Comparison of ENCODE assay signal across 8 mouse cellular contexts in the genomic region with DNA sequence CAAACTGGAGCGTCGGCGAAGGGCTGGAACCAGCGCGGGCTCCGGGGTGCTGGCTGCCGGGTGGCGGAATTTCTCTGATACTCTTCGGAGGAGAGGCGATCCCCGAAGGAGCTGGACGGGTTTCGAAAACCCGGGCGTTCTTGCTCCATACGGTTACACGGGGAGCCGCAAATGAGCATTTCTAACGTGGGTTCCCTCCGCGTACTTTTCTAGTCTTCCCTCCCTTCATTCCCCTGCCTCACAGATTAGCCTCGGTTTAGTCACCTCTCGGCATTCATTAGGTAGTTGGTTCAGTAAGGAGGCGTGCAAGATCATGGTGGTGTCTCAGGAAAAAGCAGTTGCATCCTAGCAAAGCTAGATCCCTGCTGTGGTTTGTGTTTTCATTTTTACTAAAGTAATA. TPM values are rescaled to one million over a fixed set of nuclear protein-coding genes. Genes with fewer than 3 reads are reported as not detected.
DNase-seq lines count a peak whose midpoint lies in the region; ATAC-seq and TF ChIP-seq lines count a peak whose summit lies in the region.

No protein-coding gene starts in this region.

- peak overlapping the region; percentile 80 for H3K4me3 ChIP-seq in heart, embryonic 11.5 days (ENCODE audit: low read depth, low read length)
- H3K4me3 ChIP-seq in E14TG2a.4 (replicated peaks; ENCODE audit: low read length) (peak overlapping the region; percentile 96), macrophage (ENCODE audit: inconsistent target) (peak overlapping the region; percentile 81)
- H3K4me3 ChIP-seq in forebrain, embryonic 15.5 days, result peak overlapping the region; percentile 77

- H3K9ac ChIP-seq in heart, embryonic 11.5 days (ENCODE audit: low read depth, low read length), result peak overlapping the region; percentile 93
- H3K9ac ChIP-seq in forebrain, embryonic 15.5 days (replicated peaks), result peak overlapping the region; percentile 89

- 0% methylated on average over 24 of the region's 24 CpGs for WGBS in heart, embryonic 11.5 days (ENCODE audit: insufficient replicate concordance)
- WGBS in forebrain, embryonic 15.5 days, result under 1% methylated on average over 24 of the region's 24 CpGs
- 1% methylated on average over 18 of the region's 24 CpGs for WGBS in macrophage (ENCODE audit: missing documents)

- no peaks in the 10 kb centered on the region for H3K27me3 ChIP-seq in heart, embryonic 11.5 days (ENCODE audit: control insufficient read depth, insufficient read depth, low read length)
- H3K27me3 ChIP-seq in E14TG2a.4 (ENCODE audit: insufficient read depth, low read length), result no peaks in the 10 kb centered on the region
- H3K27me3 ChIP-seq in forebrain, embryonic 15.5 days, result no peaks in the 10 kb centered on the region

- TF ChIP-seq CTCF in E14TG2a.4 (conservative IDR thresholded peaks at IDR 0.05; ENCODE audit: low read length), result no peak

- intact Hi-C loops in heart, postnatal 10 days (cut with DNase I), result no loop called here

- peaks cover 6% of the 10 kb centered on the region; the same call in 1 of the 2 replicates for H3K36me3 ChIP-seq in heart, embryonic 11.5 days (ENCODE audit: control insufficient read depth, insufficient read depth, low read length)
- H3K36me3 ChIP-seq in E14TG2a.4 (ENCODE audit: insufficient read depth, low read length) (peaks cover 42% of the 10 kb centered on the region), macrophage (ENCODE audit: inconsistent target) (0 out of 2 replicates have a peak, but pooled peaks cover 8% of the 10 kb centered on the region)
- H3K36me3 ChIP-seq in forebrain, embryonic 15.5 days, result peaks cover 25% of the 10 kb centered on the region

- H3K9me3 ChIP-seq in heart, embryonic 11.5 days (replicated peaks; ENCODE audit: control insufficient read depth, low read length), result no peaks in the 10 kb centered on the region
- H3K9me3 ChIP-seq in E14TG2a.4 (ENCODE audit: low read length), result no peaks in the 10 kb centered on the region
- no peaks in the 10 kb centered on the region for H3K9me3 ChIP-seq in forebrain, embryonic 15.5 days

- H3K4me2 ChIP-seq in heart, embryonic 11.5 days, result peak overlapping the region; percentile 89
- H3K4me2 ChIP-seq in forebrain, embryonic 15.5 days (replicated peaks), result peak overlapping the region; percentile 63

- no peak for DNase-seq in heart, postnatal 10 days
- DNase-seq in urinary bladder, postnatal 10 days (ENCODE audit: low spot score), result no peak
- DNase-seq in gastrocnemius, postnatal 25 days, result no peak
- DNase-seq in kidney, postnatal 4 days, result no peak

- peaks cover 6% of the 10 kb centered on the region for H3K4me1 ChIP-seq in heart, embryonic 11.5 days (ENCODE audit: control insufficient read depth, insufficient read depth, low read length)
- H3K4me1 ChIP-seq in E14TG2a.4 (replicated peaks; ENCODE audit: low read depth, low read length), result peaks cover 38% of the 10 kb centered on the region
- peaks cover 18% of the 10 kb centered on the region for H3K4me1 ChIP-seq in forebrain, embryonic 15.5 days

- no peak for ATAC-seq in heart, embryonic 11.5 days (replicated peaks; ENCODE audit: insufficient number of reproducible peaks, low FRiP score, low TSS enrichment)
- no peak for ATAC-seq in forebrain, embryonic 15.5 days (replicated peaks)

- peak overlapping the region; percentile 98 for H3K27ac ChIP-seq in heart, embryonic 11.5 days (ENCODE audit: low read depth, low read length)
- peak overlapping the region; percentile 98 for H3K27ac ChIP-seq in forebrain, embryonic 15.5 days (replicated peaks)
- H3K27ac ChIP-seq in macrophage, result peak overlapping the region; percentile 77

- H3K79me2 ChIP-seq in macrophage (ENCODE audit: inconsistent target), result peaks cover 52% of the 10 kb centered on the region

RNA-seq across cellular contexts. Expression of a gene that starts 0.7 kb away (rescaled TPM):
- polyA plus RNA-seq in heart, embryonic 11.5 days (2014; fragmentation: Nextera tagmentation; extraction: Ambion mirVana), result 70.2 and 77.2 TPM in 2 replicates
- 10 to 100 TPM; 31.5 to 32.7 TPM for total RNA-seq in heart, postnatal 10 days (2021)
- 122 and 123 TPM in 2 replicates for polyA plus RNA-seq in forebrain, embryonic 15.5 days (2015; fragmentation: Nextera tagmentation; extraction: Ambion mirVana)
- 100 to 1,000 TPM in 24 of 26 experiments, 10 to 100 TPM in 2; 88.5 to 241 (median 151) TPM for total RNA-seq in macrophage (2018; cell fraction: chromatin; rRNA removed)
- total RNA-seq in macrophage (2018; cell fraction: cytosol; rRNA removed), result 10 to 100 TPM in 24 of 26 experiments, 1 to 10 TPM in 2; 9.6 to 28.3 (median 18.0) TPM
- 100 to 1,000 TPM in 11 of 26 experiments, 10 to 100 TPM in 15; 54.8 to 171 (median 85.8) TPM for total RNA-seq in macrophage (2018; cell fraction: nucleus; rRNA removed)
- polyA plus RNA-seq in macrophage (2018), result 27.9 to 31.3 TPM (median 28.9 TPM) in 3 replicates
- 10 to 100 TPM; 11.1 to 11.3 TPM for total RNA-seq in gastrocnemius, postnatal 25 days (2021)

RNA-seq across cellular contexts. Expression of a gene that starts 9.4 kb away (rescaled TPM):
- 34.4 and 39.7 TPM in 2 replicates for polyA plus RNA-seq in heart, embryonic 11.5 days (2014; fragmentation: Nextera tagmentation; extraction: Ambion mirVana)
- total RNA-seq in heart, postnatal 10 days (2021), result 10 to 100 TPM; 87.4 to 96.7 TPM
- polyA plus RNA-seq in forebrain, embryonic 15.5 days (2015; fragmentation: Nextera tagmentation; extraction: Ambion mirVana), result 23.3 and 27.8 TPM in 2 replicates
- 100 to 1,000 TPM in 2 of 26 experiments, 10 to 100 TPM in 24; 12.4 to 114 (median 48.7) TPM for total RNA-seq in macrophage (2018; cell fraction: chromatin; rRNA removed)
- total RNA-seq in macrophage (2018; cell fraction: cytosol; rRNA removed), result 100 to 1,000 TPM in 25 of 26 experiments, 10 to 100 TPM in 1; 95.8 to 167 (median 130) TPM
- total RNA-seq in macrophage (2018; cell fraction: nucleus; rRNA removed), result 100 to 1,000 TPM in 23 of 26 experiments, 10 to 100 TPM in 3; 37.4 to 192 (median 141) TPM
- 73.6 to 152 TPM (median 101 TPM) in 3 replicates for polyA plus RNA-seq in macrophage (2018)
- 10 to 100 TPM; 61.0 to 71.0 TPM for total RNA-seq in gastrocnemius, postnatal 25 days (2021)

RNA-seq across cellular contexts. Expression of a gene that starts 45.8 kb away (rescaled TPM):
- polyA plus RNA-seq in heart, embryonic 11.5 days (2014; fragmentation: Nextera tagmentation; extraction: Ambion mirVana), result 6.4 and 7.6 TPM in 2 replicates
- total RNA-seq in heart, postnatal 10 days (2021), result 1 to 10 TPM; 1.6 to 1.7 TPM
- 39.9 and 40.3 TPM in 2 replicates for polyA plus RNA-seq in forebrain, embryonic 15.5 days (2015; fragmentation: Nextera tagmentation; extraction: Ambion mirVana)
- total RNA-seq in macrophage (2018; cell fraction: chromatin; rRNA removed), result not detected
- total RNA-seq in macrophage (2018; cell fraction: cytosol; rRNA removed), result not detected
- total RNA-seq in macrophage (2018; cell fraction: nucleus; rRNA removed), result not detected
- polyA plus RNA-seq in macrophage (2018), result not detected in 3 replicates
- 1 to 10 TPM; 1.2 to 2.2 TPM for total RNA-seq in gastrocnemius, postnatal 25 days (2021)

RNA-seq across cellular contexts. Expression of a gene that starts 50.6 kb away (rescaled TPM):
- polyA plus RNA-seq in heart, embryonic 11.5 days (2014; fragmentation: Nextera tagmentation; extraction: Ambion mirVana), result 3.7 and 5.8 TPM in 2 replicates
- total RNA-seq in heart, postnatal 10 days (2021), result 1 to 10 TPM; 1.6 to 1.8 TPM
- 4.1 and 6.1 TPM in 2 replicates for polyA plus RNA-seq in forebrain, embryonic 15.5 days (2015; fragmentation: Nextera tagmentation; extraction: Ambion mirVana)
- 10 to 100 TPM in 9 of 26 experiments, 1 to 10 TPM in 7, under 1 TPM in 8, not detected in 2; 0.45 to 22.3 (median 5.9) TPM for total RNA-seq in macrophage (2018; cell fraction: chromatin; rRNA removed)
- under 1 TPM in 12 of 26 experiments, not detected in 14; 0.05 to 0.93 (median 0.26) TPM for total RNA-seq in macrophage (2018; cell fraction: cytosol; rRNA removed)
- 10 to 100 TPM in 8 of 26 experiments, 1 to 10 TPM in 7, under 1 TPM in 9, not detected in 2; 0.24 to 24.9 (median 5.2) TPM for total RNA-seq in macrophage (2018; cell fraction: nucleus; rRNA removed)
- polyA plus RNA-seq in macrophage (2018), result 0.07 to 1.2 TPM (median 0.88 TPM) in 3 replicates
- 1 to 10 TPM in 1 of 2 experiments, under 1 TPM in 1; 0.54 to 1.2 TPM for total RNA-seq in gastrocnemius, postnatal 25 days (2021)

RNA-seq across cellular contexts. Expression of a gene that starts 54.5 kb away (rescaled TPM):
- 0.54 and 2.2 TPM in 2 replicates for polyA plus RNA-seq in heart, embryonic 11.5 days (2014; fragmentation: Nextera tagmentation; extraction: Ambion mirVana)
- not detected for total RNA-seq in heart, postnatal 10 days (2021)
- 0.19 TPM in 1 of 2 replicates, not detected in the other for polyA plus RNA-seq in forebrain, embryonic 15.5 days (2015; fragmentation: Nextera tagmentation; extraction: Ambion mirVana)
- not detected for total RNA-seq in macrophage (2018; cell fraction: chromatin; rRNA removed)
- not detected for total RNA-seq in macrophage (2018; cell fraction: cytosol; rRNA removed)
- not detected for total RNA-seq in macrophage (2018; cell fraction: nucleus; rRNA removed)
- polyA plus RNA-seq in macrophage (2018), result not detected in 3 replicates
- total RNA-seq in gastrocnemius, postnatal 25 days (2021), result not detected
